Mouse (Mus musculus) neural tube, embryonic 12.5 days (tissue): Measurements from ENCODE around the gene Ptprcap. TPM values are rescaled to one million over a fixed set of nuclear protein-coding genes. Genes with fewer than 3 reads are reported as not detected.

ENCODE experiments used
- ATAC-seq: fragments of 200-750 bp; cut with Nextera tagmentation; 2 replicates; pipeline ENCODE4 v1.8.0; 2017; ENCODE audit warnings: low read depth, mild to moderate bottlenecking, moderate TSS enrichment, moderate library complexity; ENCODE audit not compliant: low FRiP score
- H3K27ac ChIP-seq: fragments of 300-500 bp; sonication (generic); 2 replicates; pipeline ENCODE4 v1.5.1; 2016
- H3K27me3 ChIP-seq: fragments of 300-500 bp; sonication (generic); replicated peaks from 2 replicates; pipeline ENCODE4 v1.6.1; 2016; ENCODE audit warnings: mild to moderate bottlenecking
- H3K36me3 ChIP-seq: fragments of 300-500 bp; sonication (generic); 2 replicates; pipeline ENCODE4 v1.6.1; 2016; ENCODE audit warnings: mild to moderate bottlenecking
- H3K4me1 ChIP-seq: fragments of 300-500 bp; sonication (generic); 2 replicates; pipeline ENCODE4 v1.6.1; 2016
- H3K4me2 ChIP-seq: fragments of 300-500 bp; sonication (generic); replicated peaks from 2 replicates; pipeline ENCODE4 v1.6.1; 2016; ENCODE audit warnings: mild to moderate bottlenecking
- H3K4me3 ChIP-seq: fragments of 300-500 bp; sonication (generic); 2 replicates; pipeline ENCODE4 v1.5.1; 2016
- H3K9ac ChIP-seq: fragments of 300-500 bp; sonication (generic); 2 replicates; pipeline ENCODE4 v1.6.1; 2016; ENCODE audit warnings: mild to moderate bottlenecking
- H3K9me3 ChIP-seq: fragments of 300-500 bp; sonication (generic); 2 replicates; pipeline ENCODE4 v1.6.1; 2016; ENCODE audit warnings: mild to moderate bottlenecking
- WGBS: fragments of 180-500 bp; shearing (Covaris S2); methylation state at CpG from one replicate; pipeline ENCODE4 v1.1.7; 2016; 5-methylcytosine and 5-hydroxymethylcytosine counted together
- polyA plus RNA-seq: library from polyadenylated mRNA; unstranded; fragments of >200 nt; fragmentation: Nextera tagmentation; extraction: Ambion mirVana; gene quantifications from 2 replicates; pipeline ENCODE4 v1.2.1, GENCODE M21; 2016

Gene Ptprcap
- polyA plus RNA-seq, 1 experiment from 2014 or later, result 0.94 TPM

- Histone ChIP-seq H3K4me3 (no peak overlapping the region), H3K27me3 (no peaks in the 10 kb centered on the region), H3K9me3 (no peaks in the 10 kb centered on the region), H3K4me2 (no peak overlapping the region), H3K9ac (no peak overlapping the region), H3K27ac (no peak overlapping the region), H3K36me3 (peaks cover 50% of the 10 kb centered on the region), H3K4me1 (peaks cover 22% of the 10 kb centered on the region)
- ATAC-seq, result no peak
- WGBS, result 78% methylated on average over 12 of the region's 12 CpGs
Measured at GRCm38 (mm10) chr19:4194776-4195650, 41.6 kb downstream of the Ptprcap start.

- 67% methylated on average over 2 of the region's 2 CpGs for WGBS
- ATAC-seq, result no peak
Measured at GRCm38 (mm10) chr19:4196048-4196447, 42.6 kb downstream of the Ptprcap start.

DNA sequence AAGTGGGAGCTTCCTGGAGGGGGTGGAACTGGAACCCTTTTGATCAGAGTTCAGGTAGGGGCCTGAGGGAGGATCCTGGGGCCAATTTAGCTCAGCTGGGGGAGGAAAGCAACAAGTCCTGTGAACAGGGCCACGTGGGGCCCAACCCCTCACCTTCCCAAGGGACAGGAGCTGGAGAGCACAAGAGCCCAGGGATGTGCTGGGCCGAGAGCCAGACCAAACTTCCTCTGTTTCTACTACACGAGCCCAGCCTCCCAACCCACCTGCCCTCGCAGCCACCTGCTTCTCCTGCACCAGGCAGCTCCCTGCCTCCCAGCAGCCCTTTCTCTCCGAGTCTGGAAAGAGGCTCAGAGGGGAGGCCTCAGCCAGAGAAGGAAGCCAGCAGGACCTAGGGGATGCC is 43.1 kb downstream of the Ptprcap start:
- H3K9ac ChIP-seq, result no peak overlapping the region
- H3K27ac ChIP-seq, result no peak overlapping the region
- H3K9me3 ChIP-seq, result no peaks in the 10 kb centered on the region
- ATAC-seq, result no peak
- no peak overlapping the region for H3K4me3 ChIP-seq
- peaks cover 50% of the 10 kb centered on the region for H3K36me3 ChIP-seq
- no peaks in the 10 kb centered on the region for H3K27me3 ChIP-seq
- 38% methylated on average over 5 of the region's 5 CpGs for WGBS
- H3K4me2 ChIP-seq, result no peak overlapping the region
- H3K4me1 ChIP-seq, result peaks cover 31% of the 10 kb centered on the region

More at GRCm38 (mm10) chr19:4196048-4196447, 42.6 kb downstream of the Ptprcap start:
- no peaks in the 10 kb centered on the region for H3K9me3 ChIP-seq
- H3K4me1 ChIP-seq, result peaks cover 33% of the 10 kb centered on the region
- H3K4me2 ChIP-seq, result no peak overlapping the region
- no peaks in the 10 kb centered on the region for H3K27me3 ChIP-seq
- peaks cover 50% of the 10 kb centered on the region for H3K36me3 ChIP-seq
- H3K9ac ChIP-seq, result no peak overlapping the region
- no peak overlapping the region for H3K27ac ChIP-seq
- H3K4me3 ChIP-seq, result no peak overlapping the region

GRCm38 (mm10) chr19:4197180-4197579 is 43.8 kb downstream of the Ptprcap start:
- Histone ChIP-seq H3K9ac (no peak overlapping the region), H3K27me3 (no peaks in the 10 kb centered on the region), H3K4me2 (no peak overlapping the region), H3K4me1 (peaks cover 35% of the 10 kb centered on the region), H3K27ac (no peak overlapping the region), H3K36me3 (peaks cover 50% of the 10 kb centered on the region), H3K4me3 (no peak overlapping the region), H3K9me3 (no peaks in the 10 kb centered on the region)
- 74% methylated on average over 3 of the region's 3 CpGs for WGBS
- ATAC-seq, result no peak

- WGBS, result under 1% methylated on average over 34 of the region's 34 CpGs
Measured at GRCm38 (mm10) chr19:4201291-4201909, 48.0 kb downstream of the Ptprcap start, which contains the start of gene Rad9a. Gene Rad9a (minus strand): TSS chr19:4201662.

GRCm38 (mm10) chr19:4202149-4202548 is 48.7 kb downstream of the Ptprcap start:
- peaks cover 20% of the 10 kb centered on the region for H3K4me1 ChIP-seq
- no peak overlapping the region for H3K27ac ChIP-seq
- H3K4me2 ChIP-seq, result peak overlapping the region; percentile 88
- H3K27me3 ChIP-seq, result no peaks in the 10 kb centered on the region
- H3K9ac ChIP-seq, result peak overlapping the region; percentile 60
- H3K4me3 ChIP-seq, result peak overlapping the region; percentile 63
- H3K36me3 ChIP-seq, result peaks cover 10% of the 10 kb centered on the region; the same call in 1 of the 2 replicates
- no peaks in the 10 kb centered on the region for H3K9me3 ChIP-seq
- peak; percentile 7; the same call in 1 of the 2 replicates for ATAC-seq
- 33% methylated on average over 7 of the region's 7 CpGs for WGBS

More at GRCm38 (mm10) chr19:4201291-4201909, 48.0 kb downstream of the Ptprcap start, which contains the start of gene Rad9a:
- Histone ChIP-seq H3K9me3 (no peaks in the 10 kb centered on the region), H3K4me1 (peaks cover 24% of the 10 kb centered on the region), H3K36me3 (peaks cover 17% of the 10 kb centered on the region), H3K27me3 (no peaks in the 10 kb centered on the region), H3K4me2 (peak within 1 kb of the TSS; percentile 88), H3K27ac (no peak within 1 kb of the TSS), H3K9ac (peak within 1 kb of the TSS; percentile 65), H3K4me3 (peak within 1 kb of the TSS; percentile 63)
- peak; percentile 82 for ATAC-seq

DNA sequence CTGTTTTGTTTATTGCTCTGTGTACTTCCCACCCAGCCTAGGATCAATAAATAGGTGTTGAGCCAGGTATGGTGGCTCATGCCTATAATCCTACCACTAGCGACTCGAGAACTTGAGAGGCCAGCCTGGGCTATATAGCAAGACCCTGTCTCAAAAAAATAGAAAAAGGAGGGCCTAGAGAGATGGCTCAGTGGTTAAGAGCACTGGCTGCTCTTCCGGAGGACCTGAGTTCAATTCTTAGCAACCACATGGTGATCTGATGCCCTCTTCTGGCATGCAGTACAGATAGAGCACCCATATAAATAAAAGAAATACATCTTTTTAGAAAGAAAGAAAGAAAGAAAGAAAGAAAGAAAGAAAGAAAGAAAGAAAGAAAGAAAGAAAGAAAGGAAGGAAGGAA is 49.7 kb downstream of the Ptprcap start:
- ATAC-seq, result no peak
- 61% methylated on average over 3 of the region's 3 CpGs for WGBS
- Histone ChIP-seq H3K27me3 (no peaks in the 10 kb centered on the region), H3K4me3 (no peak overlapping the region), H3K36me3 (0 out of 2 replicates have a peak, but pooled peaks cover 3% of the 10 kb centered on the region), H3K9ac (no peak overlapping the region), H3K4me2 (0 out of 2 replicates have a peak overlapping the region, but pooled peaks have one; percentile 88), H3K27ac (no peak overlapping the region), H3K4me1 (peaks cover 20% of the 10 kb centered on the region), H3K9me3 (no peaks in the 10 kb centered on the region)

- 0 out of 2 replicates have a peak, but pooled peaks cover under 1% of the 10 kb centered on the region for H3K27me3 ChIP-seq
- no peak overlapping the region for H3K27ac ChIP-seq
- H3K9ac ChIP-seq, result no peak overlapping the region
- 0 out of 2 replicates have a peak, but pooled peaks cover 3% of the 10 kb centered on the region for H3K36me3 ChIP-seq
- H3K4me3 ChIP-seq, result no peak overlapping the region
- no peaks in the 10 kb centered on the region for H3K9me3 ChIP-seq
- H3K4me1 ChIP-seq, result peaks cover 20% of the 10 kb centered on the region
- H3K4me2 ChIP-seq, result no peak overlapping the region
- no peak for ATAC-seq
- 71% methylated on average over 13 of the region's 13 CpGs for WGBS
Measured at GRCm38 (mm10) chr19:4203604-4204326, 50.4 kb downstream of the Ptprcap start.

- Histone ChIP-seq H3K4me2 (no peak overlapping the region), H3K4me1 (peaks cover 20% of the 10 kb centered on the region), H3K4me3 (no peak overlapping the region), H3K27ac (no peak overlapping the region), H3K9ac (no peak overlapping the region), H3K9me3 (no peaks in the 10 kb centered on the region), H3K36me3 (no peaks in the 10 kb centered on the region), H3K27me3 (0 out of 2 replicates have a peak, but pooled peaks cover 4% of the 10 kb centered on the region)
- no peak for ATAC-seq
- 75% methylated on average over 4 of the region's 4 CpGs for WGBS
Measured at GRCm38 (mm10) chr19:4204889-4205288, 51.5 kb downstream of the Ptprcap start.
